Mouse (Mus musculus) hindbrain, embryonic 13.5 days (tissue): ENCODE measurements at regions not wholly inside any gene's neighbourhood (a gene's known extent, or its start where the extent isn't known, plus 50 kb on each side); places are given as distances from the start of the nearest gene placed in this dataset.
"Not testable (repeated sequence)": the region's sequence is repeated elsewhere in the genome, so short reads cannot be mapped to it uniquely, and the experiment has no call there.

Source experiments
- ATAC-seq: fragments of 200-750 bp; cut with Nextera tagmentation; 2 replicates; pipeline ENCODE4 v1.8.0; 2017; ENCODE audit warnings: moderate TSS enrichment; ENCODE audit not compliant: low FRiP score
- H3K27ac ChIP-seq: fragments of 300-500 bp; sonication (generic); 2 replicates; pipeline ENCODE4 v1.5.1; 2015; ENCODE audit warnings: inconsistent platforms, mild to moderate bottlenecking, moderate library complexity
- H3K27me3 ChIP-seq: fragments of 300-500 bp; sonication (generic); 2 replicates; pipeline ENCODE4 v1.6.1; 2015; ENCODE audit warnings: mild to moderate bottlenecking, inconsistent platforms
- H3K36me3 ChIP-seq: fragments of 300-500 bp; sonication (generic); 2 replicates; pipeline ENCODE4 v1.6.1; 2015; ENCODE audit warnings: mild to moderate bottlenecking, inconsistent platforms
- H3K4me1 ChIP-seq: fragments of 300-500 bp; sonication (generic); replicated peaks from 2 replicates; pipeline ENCODE4 v1.6.1; 2015; ENCODE audit warnings: inconsistent platforms
- H3K4me2 ChIP-seq: fragments of 300-500 bp; sonication (generic); 2 replicates; pipeline ENCODE4 v1.6.1; 2015; ENCODE audit warnings: inconsistent platforms, mild to moderate bottlenecking, moderate library complexity
- H3K4me3 ChIP-seq: fragments of 300-500 bp; sonication (generic); 2 replicates; pipeline ENCODE4 v1.5.1; 2015; ENCODE audit warnings: mild to moderate bottlenecking, inconsistent platforms
- H3K9ac ChIP-seq: fragments of 300-500 bp; sonication (generic); 2 replicates; pipeline ENCODE4 v1.6.1; 2015; ENCODE audit warnings: mild to moderate bottlenecking, inconsistent platforms
- H3K9me3 ChIP-seq: fragments of 300-500 bp; sonication (generic); 2 replicates; pipeline ENCODE4 v1.6.1; 2016; ENCODE audit warnings: inconsistent platforms
- WGBS: fragments of 180-500 bp; shearing (Covaris S2); methylation state at CpG from one replicate; pipeline ENCODE4 v1.1.7; 2015; 5-methylcytosine and 5-hydroxymethylcytosine counted together

DNA sequence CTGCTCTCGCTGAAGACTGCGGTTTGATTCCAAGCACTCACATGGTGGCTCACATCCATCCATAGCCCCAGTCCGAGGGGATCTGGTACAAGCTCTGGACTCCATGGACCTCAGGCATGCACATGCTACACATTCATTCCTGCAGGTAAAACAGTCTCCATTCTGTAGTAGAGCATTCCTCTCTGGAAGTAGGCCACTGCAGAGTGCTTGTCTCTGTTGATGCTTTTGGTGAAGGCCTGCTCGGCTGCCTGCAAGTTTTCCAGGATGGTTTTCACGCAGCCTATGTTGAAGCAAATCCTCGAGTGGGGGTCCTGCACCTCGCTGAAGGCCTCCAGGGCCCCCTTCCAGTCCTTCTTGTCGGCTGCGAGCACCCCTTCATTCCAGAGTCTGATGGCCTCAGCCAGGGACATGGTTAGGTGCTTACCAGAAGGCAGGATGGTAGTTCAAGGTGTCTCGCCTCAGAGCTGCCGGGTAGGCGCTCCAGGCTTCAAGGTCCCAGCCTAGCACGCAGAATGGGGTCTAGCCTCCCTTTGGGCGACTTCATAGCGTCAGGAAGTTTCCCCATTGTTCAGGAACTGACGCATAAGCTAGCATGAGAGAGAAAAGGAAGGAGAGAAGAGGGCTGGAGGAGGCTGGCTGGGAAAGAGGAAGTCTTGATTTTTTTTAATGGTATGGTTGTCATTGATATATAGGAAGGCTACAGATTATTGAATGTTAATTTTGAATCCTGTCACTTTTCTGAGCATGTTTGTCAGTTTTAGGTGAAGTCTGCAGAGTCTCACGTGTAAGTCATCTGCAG lies 75.2 kb upstream of the Map3k1 start:
- 85% methylated on average over 17 of the region's 17 CpGs for WGBS
- H3K36me3 ChIP-seq, H3K27ac ChIP-seq, H3K4me2 ChIP-seq, H3K9me3 ChIP-seq, H3K9ac ChIP-seq, H3K27me3 ChIP-seq, ATAC-seq, H3K4me3 ChIP-seq, H3K4me1 ChIP-seq: not testable (repeated sequence)

DNA sequence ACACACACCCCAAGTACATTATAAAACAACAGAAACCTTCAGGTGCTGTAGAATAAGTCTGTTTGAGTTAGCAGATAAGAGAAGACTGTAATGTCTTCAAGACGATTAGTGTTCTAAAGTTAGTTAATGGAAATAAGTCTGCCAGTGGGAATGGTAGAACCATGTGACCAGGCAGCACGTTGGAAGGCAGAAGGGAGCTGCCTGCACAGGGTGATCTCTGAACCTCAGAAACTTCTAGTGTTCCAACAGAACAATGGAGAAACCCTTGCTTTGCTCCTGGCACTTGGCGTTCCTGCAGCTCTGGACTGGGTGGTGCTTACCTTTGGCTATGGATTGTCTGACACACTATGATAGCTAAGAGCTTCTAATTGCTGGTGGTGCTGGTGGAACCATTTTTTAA lies 82.0 kb upstream of the Map3k1 start:
- Histone ChIP-seq H3K4me2 (no peak overlapping the region), H3K4me1 (0 out of 2 replicates have a peak, but pooled peaks cover 4% of the 10 kb centered on the region), H3K9me3 (no peaks in the 10 kb centered on the region), H3K4me3 (no peak overlapping the region), H3K36me3 (no peaks in the 10 kb centered on the region), H3K27ac (no peak overlapping the region), H3K27me3 (no peaks in the 10 kb centered on the region), H3K9ac (no peak overlapping the region)
- no peak for ATAC-seq
- 81% methylated on average over 3 of the region's 3 CpGs for WGBS

- no peak for ATAC-seq
- no peak overlapping the region for H3K4me2 ChIP-seq
- no peak overlapping the region for H3K4me3 ChIP-seq
- no peaks in the 10 kb centered on the region for H3K9me3 ChIP-seq
- H3K27me3 ChIP-seq, result no peaks in the 10 kb centered on the region
- H3K36me3 ChIP-seq, result no peaks in the 10 kb centered on the region
- no peak overlapping the region for H3K9ac ChIP-seq
- 91% methylated on average over 8 of the region's 8 CpGs for WGBS
- no peak overlapping the region for H3K27ac ChIP-seq
- 0 out of 2 replicates have a peak, but pooled peaks cover 4% of the 10 kb centered on the region for H3K4me1 ChIP-seq
These were observed 83.3 kb upstream of the Map3k1 start for GRCm38 (mm10) chr13:111892141-111892540.

- Histone ChIP-seq H3K27me3 (no peaks in the 10 kb centered on the region), H3K4me1 (0 out of 2 replicates have a peak, but pooled peaks cover 4% of the 10 kb centered on the region), H3K4me3 (no peak overlapping the region), H3K9me3 (no peaks in the 10 kb centered on the region), H3K27ac (0 out of 2 replicates have a peak overlapping the region, but pooled peaks have one; percentile 40), H3K4me2 (no peak overlapping the region), H3K9ac (no peak overlapping the region), H3K36me3 (no peaks in the 10 kb centered on the region)
- no peak for ATAC-seq
- WGBS, result 52% methylated on average over 14 of the region's 14 CpGs
These were observed 84.5 kb upstream of the Map3k1 start for GRCm38 (mm10) chr13:111893221-111893713.

DNA sequence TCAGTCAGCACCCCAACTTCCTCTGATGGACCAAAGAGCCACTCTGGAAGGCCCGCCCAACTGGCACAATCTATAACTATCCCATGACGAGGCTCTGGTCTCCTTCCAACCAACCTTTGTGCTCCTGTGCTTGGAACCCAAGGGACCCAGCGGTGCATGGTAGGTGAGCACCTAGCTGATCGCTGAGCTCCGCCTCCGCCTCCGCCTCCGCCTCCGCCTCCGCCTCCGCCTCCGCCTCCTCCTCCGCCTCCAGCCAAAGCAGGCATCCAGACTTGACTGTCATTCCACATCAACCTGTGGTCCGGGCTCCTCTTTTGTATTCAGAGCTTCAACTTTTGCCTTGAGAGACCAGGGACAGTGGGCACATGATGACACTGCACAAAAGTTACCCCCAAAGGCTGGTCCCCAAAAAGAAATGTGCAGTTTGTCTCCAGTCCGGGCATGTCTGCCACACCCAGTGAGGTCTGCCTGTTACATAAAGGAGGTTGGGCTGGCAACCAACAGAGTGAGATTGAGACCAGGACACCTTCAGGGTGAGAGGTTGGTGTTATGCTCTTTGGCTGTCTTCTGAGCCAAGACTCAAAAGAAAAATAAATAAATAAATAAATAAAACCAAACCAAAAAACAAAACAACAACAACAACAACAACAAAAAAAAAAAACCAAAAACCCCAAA lies 86.1 kb upstream of the Map3k1 start:
- Histone ChIP-seq H3K4me3 (no peak overlapping the region), H3K4me1 (0 out of 2 replicates have a peak, but pooled peaks cover 4% of the 10 kb centered on the region), H3K9ac (no peak overlapping the region), H3K4me2 (no peak overlapping the region), H3K27me3 (no peaks in the 10 kb centered on the region), H3K27ac (no peak overlapping the region), H3K9me3 (no peaks in the 10 kb centered on the region), H3K36me3 (no peaks in the 10 kb centered on the region)
- 69% methylated on average over 15 of the region's 15 CpGs for whole genome bisulfite sequencing
- ATAC-seq, result no peak

GRCm38 (mm10) chr13:111896279-111896678 lies 87.5 kb upstream of the Map3k1 start:
- H3K9me3 ChIP-seq, result no peaks in the 10 kb centered on the region
- H3K9ac ChIP-seq, result no peak overlapping the region
- H3K4me2 ChIP-seq, result no peak overlapping the region
- no peaks in the 10 kb centered on the region for H3K36me3 ChIP-seq
- H3K27me3 ChIP-seq, result no peaks in the 10 kb centered on the region
- H3K27ac ChIP-seq, result no peak overlapping the region
- no peak for ATAC-seq
- WGBS, result 59% methylated on average over 2 of the region's 2 CpGs
- H3K4me3 ChIP-seq, result no peak overlapping the region
- 0 out of 2 replicates have a peak, but pooled peaks cover 4% of the 10 kb centered on the region for H3K4me1 ChIP-seq

DNA sequence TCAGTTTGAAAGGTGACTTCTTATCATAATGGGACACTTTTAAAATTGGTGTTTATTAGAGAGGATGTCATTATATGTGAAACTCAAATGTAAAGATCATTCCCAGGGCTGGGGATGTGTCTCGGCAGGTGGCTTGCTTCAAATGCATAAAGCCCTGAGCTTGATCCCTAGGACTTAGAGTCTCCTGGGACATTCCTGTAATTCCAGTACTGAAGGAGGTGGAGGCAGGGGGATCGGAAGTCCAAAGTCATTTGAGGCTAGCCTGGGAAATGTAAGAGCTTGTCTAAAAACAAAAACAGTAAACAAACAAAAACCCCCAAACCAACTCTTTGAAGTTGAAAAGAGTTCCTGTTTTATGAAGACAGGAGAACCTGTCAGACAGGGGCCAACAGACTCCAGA lies 94.6 kb upstream of the Map3k1 start:
- Histone ChIP-seq H3K36me3 (no peaks in the 10 kb centered on the region), H3K4me2 (no peak overlapping the region), H3K27me3 (no peaks in the 10 kb centered on the region), H3K9me3 (no peaks in the 10 kb centered on the region), H3K4me1 (peaks cover 11% of the 10 kb centered on the region), H3K9ac (no peak overlapping the region), H3K27ac (no peak overlapping the region), H3K4me3 (no peak overlapping the region)
- ATAC-seq, result no peak
- 64% methylated on average over 2 of the region's 2 CpGs for WGBS

DNA sequence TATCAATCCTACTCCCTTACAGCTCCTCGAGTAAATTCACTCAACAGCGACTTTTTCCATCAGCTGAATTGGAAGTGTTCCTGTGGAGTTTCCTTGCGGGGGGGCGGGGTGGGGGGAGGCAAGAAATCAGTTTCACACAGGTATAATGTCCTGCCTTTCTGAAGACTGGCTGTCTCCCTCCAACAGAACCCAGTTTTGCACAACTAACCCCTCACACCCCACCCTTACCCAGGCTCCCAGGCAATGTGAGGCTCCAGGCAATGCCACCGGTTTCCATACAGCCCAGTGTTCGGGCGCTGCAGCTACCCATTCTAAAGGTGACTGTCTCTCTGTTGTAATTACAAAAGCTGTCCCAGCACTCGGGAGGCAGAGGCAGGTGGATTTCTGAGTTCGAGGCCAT lies 95.1 kb upstream of the Map3k1 start:
- Histone ChIP-seq H3K4me3 (no peak overlapping the region), H3K4me1 (peaks cover 11% of the 10 kb centered on the region), H3K4me2 (no peak overlapping the region), H3K9me3 (no peaks in the 10 kb centered on the region), H3K36me3 (no peaks in the 10 kb centered on the region), H3K27me3 (no peaks in the 10 kb centered on the region), H3K27ac (no peak overlapping the region), H3K9ac (no peak overlapping the region)
- WGBS, result 56% methylated on average over 9 of the region's 9 CpGs
- no peak for ATAC-seq

DNA sequence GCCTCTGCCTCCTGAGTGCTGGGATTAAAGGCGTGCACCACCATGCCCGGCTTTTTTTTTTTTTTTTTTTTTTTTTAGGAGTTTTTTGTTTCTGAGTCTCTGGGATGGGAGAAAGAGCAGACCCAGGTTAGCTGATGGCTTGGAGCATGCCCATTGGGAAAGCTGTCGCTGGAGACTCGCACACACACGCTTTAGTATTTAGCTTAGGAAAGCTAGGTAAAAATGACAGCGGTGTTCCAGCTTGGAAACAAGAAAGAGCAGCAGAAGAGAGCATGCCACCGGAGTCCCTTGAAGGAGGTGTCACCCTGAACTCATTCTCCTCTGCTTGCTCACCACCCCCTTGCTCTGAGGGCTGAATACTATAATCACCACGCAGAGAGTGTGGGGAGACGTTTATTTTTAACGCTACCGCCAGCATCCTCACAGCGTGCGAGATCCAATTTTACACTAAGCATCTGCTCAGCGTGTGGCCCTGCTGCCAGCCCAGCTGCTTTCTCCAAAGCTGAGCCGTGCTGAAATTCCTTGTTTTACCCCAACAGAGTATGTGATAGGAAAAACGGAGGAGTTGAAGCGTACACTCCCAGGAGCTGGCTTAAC lies 95.9 kb upstream of the Map3k1 start:
- Histone ChIP-seq H3K4me1 (peaks cover 11% of the 10 kb centered on the region), H3K4me2 (peak overlapping the region; percentile 38), H3K4me3 (no peak overlapping the region), H3K27me3 (no peaks in the 10 kb centered on the region), H3K9me3 (no peaks in the 10 kb centered on the region), H3K9ac (peak overlapping the region; percentile 55), H3K27ac (peak overlapping the region; percentile 82), H3K36me3 (no peaks in the 10 kb centered on the region)
- WGBS, result 22% methylated on average over 17 of the region's 17 CpGs
- ATAC-seq, result peak; percentile 84

DNA sequence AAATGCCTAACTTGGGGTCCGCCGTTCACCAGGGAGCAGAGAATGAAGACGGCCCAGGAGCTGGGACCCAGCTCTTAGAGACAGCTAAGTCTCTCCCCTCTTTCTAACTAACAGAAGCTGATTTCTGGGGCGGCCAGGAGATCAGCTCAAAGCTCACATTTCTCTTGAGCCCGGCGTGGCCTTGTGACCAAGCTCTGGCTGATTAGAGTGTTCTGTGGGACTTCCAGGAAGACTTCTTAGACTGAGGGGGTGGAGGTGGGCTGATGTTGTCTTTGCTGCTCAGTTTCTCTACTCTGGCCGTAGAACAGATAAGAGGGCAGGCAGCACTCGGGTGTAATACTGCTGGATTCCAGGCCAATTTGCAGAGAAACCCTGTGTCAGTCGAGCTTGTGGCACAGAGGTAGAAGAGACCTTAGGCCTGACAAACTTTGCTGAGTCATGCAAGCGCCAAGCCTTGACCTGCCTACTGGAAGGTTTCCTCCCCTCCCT lies 96.5 kb upstream of the Map3k1 start:
- WGBS, result 30% methylated on average over 10 of the region's 10 CpGs
- Histone ChIP-seq H3K27me3 (no peaks in the 10 kb centered on the region), H3K9me3 (no peaks in the 10 kb centered on the region), H3K27ac (peak overlapping the region; percentile 82), H3K4me2 (peak overlapping the region; percentile 38), H3K4me3 (no peak overlapping the region), H3K36me3 (no peaks in the 10 kb centered on the region), H3K4me1 (peaks cover 11% of the 10 kb centered on the region), H3K9ac (peak overlapping the region; percentile 49; the same call in 1 of the 2 replicates)
- peak; percentile 36 for ATAC-seq

DNA sequence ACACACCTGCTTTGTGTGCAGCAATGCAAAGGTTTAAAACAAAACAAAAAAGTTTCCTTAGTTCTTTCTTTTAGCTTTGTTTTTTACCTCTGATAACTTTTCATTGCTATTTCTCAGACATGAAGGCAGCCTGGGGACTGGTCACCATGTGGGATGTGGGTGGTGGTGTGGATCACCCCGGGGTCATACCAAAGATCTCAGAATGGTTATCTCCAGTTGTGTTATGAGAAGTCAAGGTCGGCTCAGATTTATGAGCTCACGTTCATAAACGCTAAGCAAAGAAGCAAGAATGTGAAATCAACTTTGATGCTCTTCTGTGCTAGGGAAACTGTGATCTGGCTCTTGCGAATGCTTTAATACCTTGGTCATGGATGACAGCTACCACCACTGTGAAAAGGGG lies 102.3 kb upstream of the Map3k1 start:
- Histone ChIP-seq H3K27me3 (no peaks in the 10 kb centered on the region), H3K36me3 (no peaks in the 10 kb centered on the region), H3K4me1 (0 out of 2 replicates have a peak, but pooled peaks cover 3% of the 10 kb centered on the region), H3K9me3 (no peaks in the 10 kb centered on the region), H3K27ac (no peak overlapping the region), H3K4me2 (no peak overlapping the region), H3K9ac (no peak overlapping the region), H3K4me3 (no peak overlapping the region)
- 92% methylated on average over 5 of the region's 5 CpGs for WGBS
- ATAC-seq, result no peak

DNA sequence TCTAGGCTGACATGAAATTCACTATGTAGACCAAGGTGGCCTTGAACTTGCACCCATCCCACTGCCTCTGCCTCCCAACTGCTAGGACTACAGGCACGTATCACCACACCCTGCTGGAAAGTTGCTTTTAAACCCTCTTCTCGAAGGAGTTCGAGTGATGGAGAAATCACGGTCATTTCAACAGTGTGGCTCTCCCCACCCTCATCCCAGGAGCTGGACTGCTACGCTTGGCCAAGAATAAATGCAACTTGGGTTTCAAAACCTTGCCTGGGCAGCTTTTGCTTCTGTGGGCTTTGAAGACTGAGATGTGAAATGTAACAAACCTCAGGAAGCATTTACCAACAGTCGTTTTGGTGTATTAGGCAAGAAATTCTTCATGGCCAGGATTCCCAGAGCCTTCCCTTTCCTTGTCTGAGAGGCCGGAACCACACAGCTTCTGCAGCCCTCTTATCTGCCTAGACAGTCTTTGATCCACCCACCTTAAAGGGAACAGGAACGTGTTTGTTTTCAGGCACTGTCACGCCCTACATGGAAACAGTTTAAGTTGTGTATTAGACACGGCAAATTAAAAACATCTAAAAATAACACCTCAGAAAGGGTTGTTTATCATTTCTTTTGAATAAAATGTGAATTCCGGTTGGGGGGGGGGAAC lies 103.0 kb upstream of the Map3k1 start:
- WGBS, result 89% methylated on average over 11 of the region's 11 CpGs
- H3K36me3 ChIP-seq, result no peaks in the 10 kb centered on the region

More for the DNA sequence above, 103.0 kb upstream of the Map3k1 start:
- no peaks in the 10 kb centered on the region for H3K27me3 ChIP-seq
- ATAC-seq, result no peak
- no peak overlapping the region for H3K27ac ChIP-seq
- no peak overlapping the region for H3K4me2 ChIP-seq
- H3K9me3 ChIP-seq, result no peaks in the 10 kb centered on the region
- H3K4me1 ChIP-seq, result 0 out of 2 replicates have a peak, but pooled peaks cover 3% of the 10 kb centered on the region
- no peak overlapping the region for H3K9ac ChIP-seq
- H3K4me3 ChIP-seq, result no peak overlapping the region
